Mouse (Mus musculus) neural tube, embryonic 11.5 days (tissue): Measurements from ENCODE around the gene Rarg. TPM values are rescaled to one million over a fixed set of nuclear protein-coding genes. Genes with fewer than 3 reads are reported as not detected.
A peak's percentile ranks its signal among the peaks of the same experiment; 100 is the strongest.

Experiments used
- ATAC-seq: fragments of 200-750 bp; cut with Nextera tagmentation; 2 replicates; pipeline ENCODE4 v1.8.0; 2017; ENCODE audit warnings: moderate number of reproducible peaks, mild to moderate bottlenecking, moderate TSS enrichment, moderate library complexity; ENCODE audit not compliant: insufficient read depth, low FRiP score, low TSS enrichment
- DNase-seq: peaks from one replicate; pipeline ENCODE4 v3.0.0-alpha.2; 2015; ENCODE audit warnings: low spot score
- H3K27ac ChIP-seq: fragments of 300-500 bp; sonication (generic); 2 replicates; pipeline ENCODE4 v1.5.1; 2014; ENCODE audit warnings: low read depth, mild to moderate bottlenecking, low read length
- H3K27me3 ChIP-seq: fragments of 300-500 bp; sonication (generic); 2 replicates; pipeline ENCODE4 v1.6.1; 2014; ENCODE audit warnings: mild to moderate bottlenecking, low read length, mixed read lengths; ENCODE audit not compliant: control insufficient read depth, insufficient read depth
- H3K36me3 ChIP-seq: fragments of 300-500 bp; sonication (generic); 2 replicates; pipeline ENCODE4 v1.6.1; 2014; ENCODE audit warnings: mild to moderate bottlenecking, low read length, moderate library complexity, mixed read lengths; ENCODE audit not compliant: control insufficient read depth, insufficient read depth
- H3K4me1 ChIP-seq: fragments of 300-500 bp; sonication (generic); 2 replicates; pipeline ENCODE4 v1.6.1; 2014; ENCODE audit warnings: low read length, mixed read lengths; ENCODE audit not compliant: control insufficient read depth, insufficient read depth
- H3K4me2 ChIP-seq: fragments of 300-500 bp; sonication (generic); 2 replicates; pipeline ENCODE4 v1.6.1; 2014; ENCODE audit warnings: low read depth, mild to moderate bottlenecking, moderate library complexity
- H3K4me3 ChIP-seq: fragments of 300-500 bp; sonication (generic); 2 replicates; pipeline ENCODE4 v1.5.1; 2014; ENCODE audit warnings: low read depth, low read length
- H3K9ac ChIP-seq: fragments of 300-500 bp; sonication (generic); 2 replicates; pipeline ENCODE4 v1.6.1; 2014; ENCODE audit warnings: mild to moderate bottlenecking, low read length
- H3K9me3 ChIP-seq: fragments of 300-500 bp; sonication (generic); 2 replicates; pipeline ENCODE4 v1.6.1; 2016; ENCODE audit warnings: low read length; ENCODE audit not compliant: control insufficient read depth
- WGBS: fragments of 180-500 bp; shearing (Covaris S2); extraction: QIAGEN DNeasy Blood & Tissue Kit; methylation state at CpG from one replicate; pipeline ENCODE4 v1.1.7; 2014; 5-methylcytosine and 5-hydroxymethylcytosine counted together
- polyA plus RNA-seq: library from polyadenylated mRNA; unstranded; fragments of >200 nt; fragmentation: Nextera tagmentation; extraction: Ambion mirVana; gene quantifications from 2 replicates; pipeline ENCODE4 v1.2.1, GENCODE M21; 2014

Gene Rarg
- polyA plus RNA-seq: 24.0 and 26.4 TPM in 2 replicates

GRCm38 (mm10) chr15:102257202-102258075 lies at the start of gene Rarg:
Gene Rarg, minus strand, starts transcription at chr15:102257517.
- H3K36me3 ChIP-seq: no peaks in the 10 kb centered on the region
- H3K27ac ChIP-seq: 0 out of 2 replicates have a peak within 1 kb of the TSS, but pooled peaks have one; percentile 14
- H3K9me3 ChIP-seq: no peaks in the 10 kb centered on the region
- peak within 1 kb of the TSS; percentile 54 for H3K9ac ChIP-seq
- ATAC-seq (no peak), DNase-seq (no peak)
- H3K4me2 ChIP-seq: peak within 1 kb of the TSS; percentile 96
- H3K4me1 ChIP-seq: peaks cover 5% of the 10 kb centered on the region; the same call in 1 of the 2 replicates
- peak within 1 kb of the TSS; percentile 55 for H3K4me3 ChIP-seq
- H3K27me3 ChIP-seq: peaks cover 17% of the 10 kb centered on the region; the same call in 1 of the 2 replicates
- under 1% methylated on average over 37 of the region's 46 CpGs for WGBS

DNA sequence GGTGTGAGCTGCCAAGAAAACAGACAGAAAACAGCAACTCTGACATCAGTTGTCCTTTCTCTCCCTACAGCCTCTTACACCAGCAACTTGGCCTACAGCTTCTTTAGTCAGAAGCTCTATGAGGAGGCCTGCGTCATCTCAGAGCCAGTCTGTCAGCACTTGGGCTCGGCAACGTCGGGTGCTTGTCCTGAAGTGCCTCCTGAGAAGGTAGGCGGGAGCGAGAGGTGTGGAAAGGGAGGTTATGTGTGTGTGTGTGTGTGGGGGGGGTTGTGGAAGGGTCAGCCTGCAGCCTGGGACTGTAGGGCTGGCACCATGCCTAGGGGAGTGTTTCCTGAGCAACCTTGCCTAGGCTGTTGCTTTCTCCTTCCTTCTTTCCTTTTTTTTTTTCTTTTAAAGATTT lies 45.2 kb upstream of the Rarg start:
- DNase-seq (no peak), ATAC-seq (no peak)
- H3K9ac ChIP-seq: no peak overlapping the region
- no peak overlapping the region for H3K4me3 ChIP-seq
- no peak overlapping the region for H3K4me2 ChIP-seq
- no peaks in the 10 kb centered on the region for H3K27me3 ChIP-seq
- peaks cover 29% of the 10 kb centered on the region for H3K36me3 ChIP-seq
- H3K9me3 ChIP-seq: no peaks in the 10 kb centered on the region
- WGBS: 90% methylated on average over 6 of the region's 6 CpGs
- H3K4me1 ChIP-seq: no peaks in the 10 kb centered on the region
- H3K27ac ChIP-seq: no peak overlapping the region

GRCm38 (mm10) chr15:102296368-102297006 lies 39.2 kb upstream of the Rarg start:
- H3K4me1 ChIP-seq: no peaks in the 10 kb centered on the region
- no peaks in the 10 kb centered on the region for H3K9me3 ChIP-seq
- peak overlapping the region; percentile 58 for H3K4me3 ChIP-seq
- H3K4me2 ChIP-seq: peak overlapping the region; percentile 73
- no peak for DNase-seq
- no peak overlapping the region for H3K27ac ChIP-seq
- ATAC-seq: peak; percentile 38
- peak overlapping the region; percentile 46 for H3K9ac ChIP-seq
- 5% methylated on average over 24 of the region's 24 CpGs for WGBS
- H3K36me3 ChIP-seq: peaks cover 13% of the 10 kb centered on the region
- no peaks in the 10 kb centered on the region for H3K27me3 ChIP-seq

GRCm38 (mm10) chr15:102295633-102296367 lies 38.5 kb upstream of the Rarg start, which contains the start of gene Espl1:
Gene Espl1, plus strand, starts transcription at chr15:102296266.
- DNase-seq: peak; percentile 96
- Histone ChIP-seq H3K36me3 (peaks cover 13% of the 10 kb centered on the region), H3K27me3 (no peaks in the 10 kb centered on the region), H3K4me2 (peak within 1 kb of the TSS; percentile 73), H3K9ac (peak within 1 kb of the TSS; percentile 46), H3K4me1 (no peaks in the 10 kb centered on the region), H3K4me3 (peak within 1 kb of the TSS; percentile 58), H3K27ac (no peak within 1 kb of the TSS), H3K9me3 (no peaks in the 10 kb centered on the region)
- 7% methylated on average over 25 of the region's 25 CpGs for WGBS
- ATAC-seq: peak; percentile 97

GRCm38 (mm10) chr15:102287395-102287794 lies 30.1 kb upstream of the Rarg start:
- Histone ChIP-seq H3K27ac (no peak overlapping the region), H3K27me3 (no peaks in the 10 kb centered on the region), H3K9ac (no peak overlapping the region), H3K36me3 (no peaks in the 10 kb centered on the region), H3K4me2 (no peak overlapping the region), H3K9me3 (no peaks in the 10 kb centered on the region), H3K4me1 (no peaks in the 10 kb centered on the region), H3K4me3 (no peak overlapping the region)
- ATAC-seq (no peak), DNase-seq (peak; percentile 45)

DNA sequence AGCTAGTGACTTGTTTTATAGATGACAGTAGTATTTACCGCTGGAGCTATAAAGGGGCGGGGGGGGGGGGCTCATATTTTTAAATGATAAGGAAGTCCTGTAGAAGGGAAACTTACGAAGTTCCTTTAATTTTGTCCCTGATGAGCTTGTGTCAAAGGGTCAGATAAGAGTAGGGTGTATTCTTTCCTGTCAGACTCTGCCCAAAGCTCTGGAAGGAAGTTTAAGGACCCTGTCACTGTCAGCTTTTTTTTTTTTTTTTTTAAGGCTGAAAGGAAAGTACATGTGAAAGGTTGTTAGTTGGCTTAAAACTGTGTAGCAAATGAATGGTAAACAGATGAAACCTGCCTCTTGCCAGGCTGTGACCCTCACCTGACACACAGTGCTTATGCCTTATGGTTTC lies 26.3 kb upstream of the Rarg start:
- Histone ChIP-seq H3K4me2 (no peak overlapping the region), H3K4me3 (no peak overlapping the region), H3K9me3 (no peaks in the 10 kb centered on the region), H3K4me1 (peaks cover 7% of the 10 kb centered on the region; the same call in 1 of the 2 replicates), H3K27me3 (no peaks in the 10 kb centered on the region), H3K9ac (no peak overlapping the region), H3K27ac (no peak overlapping the region), H3K36me3 (peaks cover 2% of the 10 kb centered on the region; the same call in 1 of the 2 replicates)
- no peak for DNase-seq
- no peak for ATAC-seq
- 80% methylated on average over 3 of the region's 3 CpGs for WGBS

GRCm38 (mm10) chr15:102282463-102283292 lies 25.4 kb upstream of the Rarg start:
- H3K27me3 ChIP-seq: no peaks in the 10 kb centered on the region
- H3K27ac ChIP-seq: no peak overlapping the region
- no peak overlapping the region for H3K4me3 ChIP-seq
- H3K36me3 ChIP-seq: peaks cover 2% of the 10 kb centered on the region; the same call in 1 of the 2 replicates
- ATAC-seq (no peak), DNase-seq (no peak)
- H3K9ac ChIP-seq: no peak overlapping the region
- H3K4me1 ChIP-seq: peaks cover 7% of the 10 kb centered on the region; the same call in 1 of the 2 replicates
- H3K9me3 ChIP-seq: no peaks in the 10 kb centered on the region
- WGBS: 87% methylated on average over 8 of the region's 8 CpGs
- no peak overlapping the region for H3K4me2 ChIP-seq

- peak overlapping the region; percentile 89; the same call in 1 of the 2 replicates for H3K4me2 ChIP-seq
- no peak for DNase-seq
- no peak overlapping the region for H3K27ac ChIP-seq
- no peak for ATAC-seq
- H3K4me3 ChIP-seq: no peak overlapping the region
- 97% methylated on average over 19 of the region's 19 CpGs for WGBS
- H3K36me3 ChIP-seq: peaks cover 2% of the 10 kb centered on the region; the same call in 1 of the 2 replicates
- peaks cover 7% of the 10 kb centered on the region; the same call in 1 of the 2 replicates for H3K4me1 ChIP-seq
- no peaks in the 10 kb centered on the region for H3K9me3 ChIP-seq
- no peaks in the 10 kb centered on the region for H3K27me3 ChIP-seq
- no peak overlapping the region; the same call in 1 of the 2 replicates for H3K9ac ChIP-seq
Measured at GRCm38 (mm10) chr15:102280623-102281022, 23.3 kb upstream of the Rarg start.
